Mouse (Mus musculus) Patski (cell line): ENCODE measurements around the gene Mcm2. TPM values are rescaled to one million over a fixed set of nuclear protein-coding genes. Genes with fewer than 3 reads are reported as not detected.

Experiments
- ATAC-seq: fragments of 100-300 bp; one replicate; pipeline ENCODE4 v1.8.0; 2021
- CTCF ChIA-PET: fragments of 350-600 bp; sonication (Branson Sonifier 250); formaldehyde crosslinking; loops from one replicate; lab custom pipeline; 2022; ENCODE audit warnings: inconsistent platforms; lab: Charles Lee
- POLR2A ChIA-PET: fragments of 350-600 bp; sonication (Branson Sonifier 250); formaldehyde crosslinking; loops from one replicate; lab custom pipeline; 2022; ENCODE audit warnings: antibody characterized with exemption, inconsistent platforms; lab: Charles Lee
- DNase-seq: peaks from one replicate; pipeline ENCODE4 v3.0.0-alpha.2; 2011; ENCODE audit warnings: low read depth, low spot score
- H3K27me3 ChIP-seq: fragments of 371-371 bp; one replicate; pipeline ENCODE4 v1.5.1; 2021
- CTCF ChIP-seq: fragments of 100-300 bp; IDR thresholded peaks from one replicate; pipeline ENCODE4 v1.5.1; 2021
- in situ Hi-C: fragments of 300-500 bp; cut with MboI; formaldehyde crosslinking; loops from 3 replicates; pipeline ENCODE4 v1.11.1; 2018; ENCODE audit warnings: low pct_unique_long_range_greater_than_20kb, mixed read lengths
- polyA plus RNA-seq: library from polyadenylated mRNA; unstranded; gene quantifications from one replicate; pipeline ENCODE4 v1.2.3, GENCODE M21; 2021

Gene Mcm2
- polyA plus RNA-seq, 1 experiment from 2014 or later, result 61.8 TPM

- no peaks in the 10 kb centered on the region for H3K27me3 ChIP-seq
- ChIA-PET POLR2A (no interaction called here), CTCF (no interaction called here)
- no peak for TF ChIP-seq CTCF
- ATAC-seq (no peak), DNase-seq (no peak)
- in situ Hi-C loops, result no loop called here
Observed at GRCm38 (mm10) chr6:88913440-88913839, 14.9 kb upstream of the Mcm2 start.

GRCm38 (mm10) chr6:88913022-88913421 is 14.4 kb upstream of the Mcm2 start:
- H3K27me3 ChIP-seq, result no peaks in the 10 kb centered on the region
- ATAC-seq, result no peak
- CTCF ChIA-PET, result interaction anchor here (1.1 kb wide), 1 partner anchor 10 kb away, joined by 3 read pairs; no protein-coding TSS in a partner anchor
- POLR2A ChIA-PET, result no interaction called here
- in situ Hi-C loops, result no loop called here
- no peak for TF ChIP-seq CTCF
- no peak for DNase-seq

GRCm38 (mm10) chr6:88909151-88909550 is 10.6 kb upstream of the Mcm2 start:
- POLR2A ChIA-PET, result no interaction called here
- DNase-seq (no peak), ATAC-seq (no peak)
- no peaks in the 10 kb centered on the region for H3K27me3 ChIP-seq
- CTCF ChIA-PET, result no interaction called here
- in situ Hi-C loops, result no loop called here
- TF ChIP-seq CTCF, result no peak

- in situ Hi-C loops, result no loop called here
- DNase-seq, result no peak
- ChIA-PET CTCF (interaction anchor here (0.7 to 2.0 kb wide), 3 partner anchors 9 to 18 kb away, joined by 3 to 22 read pairs (median 9); no protein-coding TSS in a partner anchor), POLR2A (interaction anchor here (0.6 kb wide), 1 partner anchor 40 kb away, joined by 4 read pairs; no protein-coding TSS in a partner anchor)
- no peak for TF ChIP-seq CTCF
- no peak for ATAC-seq
- no peaks in the 10 kb centered on the region for H3K27me3 ChIP-seq
Observed at GRCm38 (mm10) chr6:88906369-88907108, 8.0 kb upstream of the Mcm2 start.

GRCm38 (mm10) chr6:88905042-88905441 is 6.5 kb upstream of the Mcm2 start:
- ChIA-PET CTCF (no interaction called here), POLR2A (no interaction called here)
- H3K27me3 ChIP-seq, result no peaks in the 10 kb centered on the region
- in situ Hi-C loops, result no loop called here
- no peak for TF ChIP-seq CTCF
- no peak for ATAC-seq
- no peak for DNase-seq

- DNase-seq, result no peak
- H3K27me3 ChIP-seq, result no peaks in the 10 kb centered on the region
- in situ Hi-C loops, result no loop called here
- POLR2A ChIA-PET, result no interaction called here
- CTCF ChIA-PET, result interaction anchor here (1.1 to 1.3 kb wide), 2 partner anchors 12 to 23 kb away, joined by 3 to 5 read pairs; no protein-coding TSS in a partner anchor
- no peak for TF ChIP-seq CTCF
- ATAC-seq, result no peak
Observed at GRCm38 (mm10) chr6:88904456-88904974, 5.9 kb upstream of the Mcm2 start.

- no peak for ATAC-seq
- CTCF ChIA-PET, result interaction anchor here (0.9 to 1.3 kb wide), 6 partner anchors 9 to 23 kb away, joined by 3 to 7 read pairs (median 3); no protein-coding TSS in a partner anchor
- DNase-seq, result no peak
- POLR2A ChIA-PET, result interaction anchor here (1.3 kb wide), 1 partner anchor 12 kb away, joined by 5 read pairs; no protein-coding TSS in a partner anchor
- TF ChIP-seq CTCF, result no peak
- in situ Hi-C loops, result no loop called here
- no peaks in the 10 kb centered on the region for H3K27me3 ChIP-seq
Observed at GRCm38 (mm10) chr6:88903708-88904107, 5.1 kb upstream of the Mcm2 start.

- H3K27me3 ChIP-seq, result no peaks in the 10 kb centered on the region
- no peak for TF ChIP-seq CTCF
- ATAC-seq, result peak; percentile 81
- DNase-seq, result peak; percentile 82
- in situ Hi-C loops, result no loop called here
- ChIA-PET POLR2A (no interaction called here), CTCF (interaction anchor here (1.1 to 2.3 kb wide), 4 partner anchors 10 to 730 kb away, joined by 3 to 6 read pairs (median 3); no protein-coding TSS in a partner anchor)
Observed at GRCm38 (mm10) chr6:88901947-88902820, 3.6 kb upstream of the Mcm2 start, which contains the start of gene Tpra1. TSS of gene Tpra1 (plus strand) at chr6:88902251.

- no peak for TF ChIP-seq CTCF
- no peaks in the 10 kb centered on the region for H3K27me3 ChIP-seq
- no peak for DNase-seq
- CTCF ChIA-PET, result interaction anchor here (1.1 to 2.3 kb wide), 3 partner anchors 14 to 730 kb away, joined by 3 to 6 read pairs (median 3); no protein-coding TSS in a partner anchor
- POLR2A ChIA-PET, result no interaction called here
- peak; percentile 2 for ATAC-seq
- in situ Hi-C loops, result no loop called here
Observed at GRCm38 (mm10) chr6:88901471-88901870, 2.9 kb upstream of the Mcm2 start.

- no peaks in the 10 kb centered on the region for H3K27me3 ChIP-seq
- POLR2A ChIA-PET, result interaction anchor here (0.7 kb wide), 1 partner anchor 12 kb away, joined by 3 read pairs; no protein-coding TSS in a partner anchor
- ATAC-seq (no peak), DNase-seq (no peak)
- in situ Hi-C loops, result no loop called here
- CTCF ChIA-PET, result no interaction called here
- TF ChIP-seq CTCF, result no peak
Observed at GRCm38 (mm10) chr6:88899628-88900027, 1.0 kb upstream of the Mcm2 start.
